Mouse (Mus musculus) frontal cortex, postnatal 14 days (tissue): ENCODE measurements around the gene Hs3st4.

Source experiments
- DNase-seq, 2 experiments: peaks; one replicate each; pipeline ENCODE4 v3.0.0; 2022; ENCODE audit warnings: low spot score in 2 of 2

The Hs3st4 gene

GRCm38 (mm10) chr7:123982461-123983038 lies at the start of gene Hs3st4:
TSS of gene Hs3st4 (plus strand) at chr7:123982869.
- DNase-seq = peak in 1 of 2 experiments; percentile 24

DNA sequence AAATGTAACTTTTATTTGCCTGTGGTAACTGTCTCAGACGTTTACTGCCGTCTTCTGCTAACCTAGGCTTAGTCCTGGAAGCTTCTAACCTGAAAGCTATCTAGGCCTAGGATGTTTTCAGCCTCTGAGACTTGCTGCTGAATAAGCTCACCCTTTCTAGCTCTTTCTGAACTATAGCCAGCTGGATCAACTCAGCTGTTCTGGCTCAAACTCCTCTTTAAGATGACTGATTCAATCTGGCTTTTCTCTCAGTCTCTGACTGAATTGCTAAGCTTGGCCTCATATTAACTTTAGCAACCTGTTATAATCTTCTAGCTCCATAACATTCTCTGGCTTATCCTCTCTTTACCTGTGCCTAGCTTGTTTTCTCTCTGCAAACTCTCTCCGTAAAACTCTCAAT lies 35.8 kb upstream of the Hs3st4 start:
- no peak for DNase-seq

- DNase-seq = no peak
Measured at GRCm38 (mm10) chr7:123963021-123963420, 19.6 kb upstream of the Hs3st4 start.

DNA sequence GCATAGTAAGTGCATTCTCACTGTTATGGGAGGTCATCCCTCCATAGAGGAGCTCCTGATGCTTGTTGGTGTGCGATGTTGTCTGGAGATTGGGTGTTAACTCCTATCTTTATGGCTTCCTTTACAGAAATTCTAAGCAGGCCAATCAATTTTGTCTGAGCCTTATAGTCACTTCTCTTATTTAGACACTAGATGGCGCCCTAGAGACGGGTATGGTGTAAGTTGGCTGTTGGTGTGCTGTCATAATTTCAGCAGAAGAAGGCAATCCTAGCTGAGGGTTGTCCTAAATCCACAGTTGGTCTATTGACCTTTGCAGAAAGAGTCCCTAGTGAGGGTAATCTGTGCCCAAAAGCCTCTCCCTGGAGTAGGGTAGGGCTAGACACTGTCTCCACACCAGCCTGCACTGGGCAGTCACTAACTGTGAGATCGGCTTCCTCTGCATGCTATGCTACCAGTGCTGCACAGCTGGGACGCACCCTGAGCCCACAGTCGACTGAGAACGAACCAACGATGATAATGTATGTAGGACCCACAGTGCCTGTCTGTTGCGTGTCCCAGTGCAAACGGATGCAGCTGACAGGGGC lies 18.0 kb upstream of the Hs3st4 start:
- DNase-seq = no peak

DNA sequence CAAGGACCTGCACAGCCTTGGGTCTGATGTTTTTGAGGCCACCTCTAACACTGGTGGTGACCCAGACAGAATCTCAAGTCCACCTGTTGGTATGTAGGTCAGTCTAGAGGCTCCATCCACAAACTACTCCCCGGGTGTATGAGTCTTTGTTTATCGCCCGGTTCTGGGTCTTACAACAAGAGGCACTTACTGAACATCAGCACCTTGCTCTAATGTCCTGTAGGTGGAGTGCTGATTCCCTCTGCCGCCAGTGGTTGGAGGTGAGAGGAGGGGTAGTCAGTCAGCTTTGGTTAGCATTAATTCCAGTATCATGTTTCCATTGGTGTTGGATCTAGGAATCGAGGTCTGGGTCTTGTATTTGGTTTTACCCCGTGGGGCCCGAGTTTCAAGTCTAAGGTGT lies 17.2 kb upstream of the Hs3st4 start:
- no peak for DNase-seq

DNA sequence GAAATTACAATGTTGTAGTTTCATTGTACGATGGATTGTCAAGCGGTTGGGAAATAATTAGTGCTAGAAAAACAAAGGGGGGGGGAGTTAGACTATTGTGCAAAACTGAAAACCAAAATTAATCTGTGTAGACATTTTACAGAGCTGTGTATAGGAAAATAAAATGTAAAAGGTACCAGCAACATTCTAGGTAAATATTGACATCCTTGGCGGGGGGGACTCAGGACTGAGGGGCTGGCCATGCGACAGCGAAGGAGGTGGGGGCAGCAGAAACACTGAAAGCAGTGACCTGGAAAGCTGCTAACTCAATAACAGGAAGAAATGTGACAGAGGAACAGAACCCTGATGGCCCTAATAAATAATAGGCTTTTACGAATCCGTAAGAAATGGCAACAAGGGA lies 7.2 kb upstream of the Hs3st4 start:
- no peak for DNase-seq

GRCm38 (mm10) chr7:123981435-123981834 lies 1.2 kb upstream of the Hs3st4 start:
- no peak for DNase-seq

GRCm38 (mm10) chr7:123982010-123982409 lies 659 bp upstream of the Hs3st4 start:
- DNase-seq = no peak

GRCm38 (mm10) chr7:123983177-123984046 lies 743 bp downstream of the Hs3st4 start:
- DNase-seq = no peak

DNA sequence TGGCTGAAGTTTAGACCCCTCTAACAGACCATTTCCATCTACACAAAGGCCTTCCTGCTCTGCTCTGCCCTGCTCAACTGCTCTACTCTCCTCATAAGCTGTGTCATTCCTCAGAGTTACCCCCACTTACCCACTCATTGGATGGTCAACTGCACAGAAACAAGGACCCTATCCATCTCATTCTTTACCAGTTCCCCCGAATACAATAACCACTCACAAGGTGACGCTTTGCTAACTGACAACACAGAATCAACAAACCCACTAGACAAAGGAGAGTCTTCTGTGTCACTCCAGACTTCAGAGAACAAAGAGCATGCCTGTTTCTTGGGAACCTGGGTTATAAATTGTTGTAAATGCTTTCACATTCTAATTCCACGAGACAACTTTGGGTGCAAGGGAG lies 9.5 kb downstream of the Hs3st4 start:
- no peak for DNase-seq

- no peak for DNase-seq
Measured at GRCm38 (mm10) chr7:123997266-123997665, 14.6 kb downstream of the Hs3st4 start.

- no peak for DNase-seq
Measured at GRCm38 (mm10) chr7:123998601-123999000, 15.9 kb downstream of the Hs3st4 start.

- DNase-seq = no peak
Measured at GRCm38 (mm10) chr7:124026908-124027307, 44.2 kb downstream of the Hs3st4 start.

DNA sequence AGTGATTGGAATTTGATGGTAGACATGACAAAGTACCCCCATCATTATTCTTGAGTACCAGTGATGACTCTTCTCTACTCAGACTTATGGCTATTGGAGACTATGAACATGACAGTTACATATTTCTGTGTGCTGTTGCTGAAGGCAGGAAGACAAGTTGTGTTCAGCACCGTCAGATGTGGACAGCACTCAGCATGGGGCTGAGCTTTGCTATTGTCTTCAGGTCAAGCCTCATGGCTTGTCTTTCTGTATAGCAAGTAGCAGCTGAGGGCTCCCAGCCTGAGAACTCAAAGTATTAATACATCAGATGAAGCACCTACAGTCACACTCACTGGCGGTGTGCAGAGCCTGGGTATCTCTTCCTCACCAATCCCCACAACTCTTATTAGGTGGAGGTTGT lies 49.6 kb downstream of the Hs3st4 start:
- no peak for DNase-seq

- no peak for DNase-seq
Measured at GRCm38 (mm10) chr7:124033332-124033731, 50.7 kb downstream of the Hs3st4 start.

- no peak for DNase-seq
Measured at GRCm38 (mm10) chr7:124037281-124037700, 54.6 kb downstream of the Hs3st4 start.

DNA sequence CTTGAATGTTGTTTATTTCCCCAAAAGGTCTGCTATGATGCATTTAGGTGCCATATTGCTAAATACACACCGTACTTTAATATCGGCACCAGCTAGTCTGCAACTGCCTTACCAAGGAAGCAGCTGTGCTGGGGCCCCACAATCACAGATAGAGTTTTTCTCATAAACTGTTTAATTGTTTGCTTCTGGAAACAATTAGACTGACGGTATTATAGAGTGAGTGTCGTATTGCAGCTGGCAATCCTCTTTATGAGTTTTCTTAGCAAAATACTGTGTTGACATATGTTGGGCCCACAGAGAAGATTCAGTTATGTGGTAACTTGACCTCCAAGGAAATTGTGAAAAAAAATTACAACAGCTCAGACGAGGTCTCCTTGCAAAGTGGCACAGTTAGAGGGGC lies 56.5 kb downstream of the Hs3st4 start:
- DNase-seq = no peak

DNA sequence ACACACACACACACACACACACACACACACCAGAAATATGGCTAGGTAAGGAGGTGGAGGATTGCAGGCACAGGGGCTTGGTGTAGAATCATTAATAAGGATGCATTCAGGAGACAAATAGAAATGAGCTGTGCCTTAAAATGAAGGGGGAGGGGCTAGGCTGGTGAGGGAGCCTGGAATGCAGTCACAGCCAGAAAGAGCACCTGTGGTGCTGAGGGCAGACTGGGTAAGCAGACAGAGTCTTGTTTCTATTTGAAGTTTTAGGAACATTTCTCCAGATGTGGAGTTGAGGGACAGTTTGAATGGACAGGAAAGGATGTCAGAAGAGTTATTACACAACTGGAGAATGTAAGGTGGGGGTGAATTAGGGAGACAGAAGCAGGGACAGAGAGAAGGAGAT lies 64.7 kb downstream of the Hs3st4 start:
- no peak for DNase-seq

GRCm38 (mm10) chr7:124048971-124049370 lies 66.3 kb downstream of the Hs3st4 start:
- DNase-seq = no peak

- no peak for DNase-seq
Measured at GRCm38 (mm10) chr7:124050421-124050820, 67.8 kb downstream of the Hs3st4 start.

DNA sequence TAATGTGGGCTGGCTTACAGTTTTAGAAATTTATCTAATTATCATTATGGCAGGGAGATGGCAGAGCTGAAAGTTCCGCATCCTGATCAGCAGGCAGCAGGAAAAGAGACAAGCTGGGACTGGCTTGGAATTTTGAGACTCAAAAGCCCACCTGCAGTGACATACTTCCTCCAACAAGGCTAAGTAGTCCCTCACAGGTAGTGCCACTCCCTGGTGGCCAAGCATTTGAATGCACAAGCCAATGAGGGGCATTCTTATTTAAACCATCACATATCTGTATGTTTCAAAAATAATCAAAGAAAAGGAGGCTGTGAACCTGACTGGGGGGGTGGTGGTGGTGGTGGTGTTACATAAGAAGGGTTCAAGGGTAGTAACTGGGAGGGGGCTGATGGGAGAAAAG lies 101.1 kb downstream of the Hs3st4 start:
- DNase-seq = no peak

DNA sequence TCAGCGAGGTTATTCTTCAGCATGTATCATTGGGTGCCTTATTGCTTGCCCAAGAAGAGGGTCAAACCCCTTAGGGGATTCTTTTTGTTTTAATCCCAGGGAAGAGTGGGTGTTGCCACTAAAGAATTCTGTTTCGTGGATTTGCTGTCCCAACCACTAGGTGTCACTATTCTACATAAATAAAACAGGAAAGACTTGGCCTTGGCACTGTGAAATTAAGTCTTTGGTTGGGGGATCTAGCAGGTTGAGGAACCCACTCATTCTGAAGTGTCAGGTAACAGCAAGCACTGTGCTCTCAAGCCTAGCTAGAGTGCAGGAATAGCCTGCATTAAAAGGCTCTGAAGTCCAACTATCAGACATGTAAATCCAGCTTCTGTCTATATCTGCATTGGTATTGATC lies 146.3 kb downstream of the Hs3st4 start:
- no peak for DNase-seq

- DNase-seq = peak; percentile 32 to 50
Measured at GRCm38 (mm10) chr7:124131312-124131711, 148.6 kb downstream of the Hs3st4 start.
